Mouse (Mus musculus) urinary bladder, postnatal 0 days (tissue): ENCODE data around the gene Best2. TPM values are rescaled to one million over a fixed set of nuclear protein-coding genes. Genes with fewer than 3 reads are reported as not detected.

Experiments
- microRNA-seq: library from miRNA; unstranded; fragments of <30 nt; microRNA quantifications from one replicate; pipeline ENCODE4, GENCODE M21; 2016
- polyA plus RNA-seq: library from polyadenylated mRNA; unstranded; fragments of >200 nt; fragmentation: Nextera tagmentation; extraction: Ambion mirVana; gene quantifications from 2 replicates; pipeline ENCODE4 v1.2.1, GENCODE M21; 2015

Best2 gene
- not detected in 2 replicates for polyA plus RNA-seq

GRCm38 (mm10) chr8:85014431-85014830, at the start of gene Best2:
Gene Best2 (minus strand): TSS chr8:85014531.

GRCm38 (mm10) chr8:85059879-85060616, 45.7 kb upstream of the Best2 start, which contains the start of gene Fbxw9:
Gene Fbxw9 (plus strand): TSS chr8:85060055.

DNA sequence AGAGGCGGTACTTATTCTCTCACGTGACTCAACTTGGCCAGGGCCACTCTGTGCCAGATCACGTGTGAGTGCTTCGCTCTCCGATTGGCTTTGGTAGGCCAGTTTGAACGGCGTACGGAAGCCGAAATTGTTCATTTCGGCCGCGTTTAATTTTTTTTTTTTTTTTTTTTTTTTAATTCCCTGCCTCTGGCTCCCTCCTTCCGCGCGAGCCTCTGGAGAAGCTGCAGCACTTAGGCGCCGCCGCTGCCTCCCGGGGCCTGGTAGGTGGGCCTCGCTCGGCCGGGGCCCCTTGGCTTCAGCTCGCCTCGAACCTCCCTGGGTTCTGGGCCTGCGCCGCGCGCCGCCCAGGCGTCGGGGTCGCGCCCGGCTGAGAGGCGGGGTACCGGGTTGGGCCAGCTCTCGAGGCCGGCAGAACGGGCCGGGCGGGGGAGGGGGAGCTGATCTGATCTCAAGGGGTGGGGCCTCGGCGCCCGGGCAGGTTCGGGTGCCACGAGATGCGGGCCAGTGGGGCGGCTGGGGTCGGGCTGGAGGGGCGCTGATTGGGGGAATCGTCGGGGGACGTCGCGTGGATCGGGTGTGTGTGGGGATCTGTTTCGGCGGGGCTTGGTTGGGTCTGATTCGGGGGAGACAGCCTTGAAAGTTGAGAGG, 22.5 kb upstream of the Best2 start, which contains the start of gene Tnpo2:
Gene Tnpo2, plus strand, starts transcription at position 198 of the 648 bp plus-strand sequence.

GRCm38 (mm10) chr8:85026670-85027515, 12.6 kb upstream of the Best2 start, which contains the start of gene Trir:
Gene Trir (plus strand): TSS chr8:85026823.

DNA sequence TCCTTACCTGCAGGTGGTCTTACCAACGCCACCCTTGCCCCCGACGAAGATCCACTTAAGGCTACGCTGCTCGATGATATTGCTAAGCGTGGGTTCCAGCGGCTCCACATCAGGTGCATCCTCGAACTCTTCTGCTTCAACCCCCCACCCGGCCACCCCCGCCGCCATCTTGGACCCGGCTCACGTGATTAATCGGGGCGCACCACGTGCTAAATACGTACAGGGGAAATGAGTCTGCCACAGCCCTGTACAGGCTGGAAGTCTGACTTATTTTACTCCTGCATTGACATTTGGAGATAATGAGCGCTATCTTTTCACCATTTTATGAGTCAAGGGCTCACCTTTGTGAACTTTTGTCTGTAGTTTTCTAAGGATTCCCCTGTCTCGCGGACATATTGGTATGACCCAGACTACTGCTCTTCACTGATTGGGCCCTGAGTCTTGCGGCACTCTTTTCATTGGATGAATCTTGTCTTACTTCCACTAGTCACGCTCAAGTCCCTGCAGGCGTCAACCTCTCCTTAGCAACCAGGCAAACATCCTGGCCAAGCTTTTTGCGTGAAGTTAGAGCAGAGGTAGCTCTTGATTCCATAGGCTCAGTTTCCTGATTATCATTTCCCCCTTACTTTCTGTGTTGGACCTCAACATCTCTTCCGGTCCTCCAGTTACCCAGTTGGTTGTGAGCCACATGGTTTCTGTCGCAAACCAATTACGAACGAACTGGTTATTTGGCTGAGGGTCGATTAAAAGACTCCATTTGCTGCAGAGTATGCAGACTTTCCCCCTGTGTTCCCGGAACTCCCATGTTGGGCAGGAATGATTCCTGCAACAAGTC, 11.0 kb upstream of the Best2 start, which contains the start of gene Asna1:
Gene Asna1, minus strand, starts transcription at position 184 of the 835 bp plus-strand sequence.

GRCm38 (mm10) chr8:84990349-84990748, 24.0 kb downstream of the Best2 start, which contains the start of gene Hook2:
Gene Hook2 (plus strand): TSS chr8:84990603.

GRCm38 (mm10) chr8:84978248-84978940, 35.9 kb downstream of the Best2 start, which contains the start of gene Junb:
Gene Junb (minus strand): TSS chr8:84978718.

GRCm38 (mm10) chr8:84969241-84970134, 44.8 kb downstream of the Best2 start, which contains the start of the genes Gm49661, Prdx2 and Rnaseh2a:
Gene Gm49661 (minus strand): TSS chr8:84969433.
Gene Prdx2 (plus strand): TSS chr8:84969587.
Gene Rnaseh2a (minus strand): TSS chr8:84969767.

Small RNA genes within 50 kb of the gene (microRNA-seq; reads per million reads assigned to microRNA genes)
- gene Mir7070: not detected

Other genes with a start within 250 kb of the Best2 start
- gene Nfix, start 214.2 kb downstream of the Best2 start, polyA plus RNA-seq: 33.7 and 35.4 TPM in 2 replicates
- gene Dand5, start 191.7 kb downstream of the Best2 start, polyA plus RNA-seq: 1.9 and 3.5 TPM in 2 replicates
- gene Gadd45gip1, start 183.0 kb downstream of the Best2 start, polyA plus RNA-seq: 28.0 and 29.7 TPM in 2 replicates
- gene Rad23a, start 173.9 kb downstream of the Best2 start, polyA plus RNA-seq: 83.9 and 85.7 TPM in 2 replicates
- gene Calr, start 167.6 kb downstream of the Best2 start, polyA plus RNA-seq: 351 and 422 TPM in 2 replicates
- 41.1 and 45.6 TPM in 2 replicates for gene Farsa, start 157.5 kb downstream of the Best2 start, polyA plus RNA-seq
- 15.2 and 20.5 TPM in 2 replicates for gene Syce2, start 142.4 kb downstream of the Best2 start, polyA plus RNA-seq
- gene Gcdh, start 120.6 kb downstream of the Best2 start, polyA plus RNA-seq: 14.2 and 14.6 TPM in 2 replicates
- gene Klf1, start 112.6 kb downstream of the Best2 start, polyA plus RNA-seq: 0.18 and 0.27 TPM in 2 replicates
- 12.4 and 16.0 TPM in 2 replicates for gene Dnase2a, start 106.0 kb downstream of the Best2 start, polyA plus RNA-seq
- 0.29 and 0.31 TPM in 2 replicates for gene Mast1, start 77.2 kb downstream of the Best2 start, polyA plus RNA-seq
- gene Rtbdn, start 67.5 kb downstream of the Best2 start, polyA plus RNA-seq: 0.13 TPM in 1 of 2 replicates, not detected in the other
- 0.68 TPM in 1 of 2 replicates, not detected in the other for gene Gm49661, start 45.1 kb downstream of the Best2 start, polyA plus RNA-seq
- gene Prdx2, start 44.9 kb downstream of the Best2 start, polyA plus RNA-seq: 273 and 312 TPM in 2 replicates
- gene Rnaseh2a, start 44.8 kb downstream of the Best2 start, polyA plus RNA-seq: 64.5 and 71.3 TPM in 2 replicates
- gene Junb, start 35.8 kb downstream of the Best2 start, polyA plus RNA-seq: 87.6 and 102 TPM in 2 replicates
- gene Hook2, start 23.9 kb downstream of the Best2 start, polyA plus RNA-seq: 20.5 and 20.7 TPM in 2 replicates
- gene Asna1, start 10.8 kb upstream of the Best2 start, polyA plus RNA-seq: 65.8 and 66.1 TPM in 2 replicates
- 79.0 and 83.5 TPM in 2 replicates for gene Trir, start 12.3 kb upstream of the Best2 start, polyA plus RNA-seq
- gene Tnpo2, start 22.4 kb upstream of the Best2 start, polyA plus RNA-seq: 23.5 and 26.1 TPM in 2 replicates
- gene Fbxw9, start 45.5 kb upstream of the Best2 start, polyA plus RNA-seq: 32.7 and 34.1 TPM in 2 replicates
- not detected in 2 replicates for gene Gm5741, start 53.5 kb upstream of the Best2 start, polyA plus RNA-seq
- gene Dhps, start 57.2 kb upstream of the Best2 start, polyA plus RNA-seq: 35.2 and 40.8 TPM in 2 replicates
- 111 and 116 TPM in 2 replicates for gene Wdr83os, start 66.2 kb upstream of the Best2 start, polyA plus RNA-seq
- gene Wdr83, start 66.8 kb upstream of the Best2 start, polyA plus RNA-seq: 22.6 and 23.3 TPM in 2 replicates
- 31.1 and 48.4 TPM in 2 replicates for gene Man2b1, start 68.7 kb upstream of the Best2 start, polyA plus RNA-seq
- 1.5 and 1.9 TPM in 2 replicates for gene Zfp791, start 108.6 kb upstream of the Best2 start, polyA plus RNA-seq
- gene Cks1brt, start 137.4 kb upstream of the Best2 start, polyA plus RNA-seq: not detected in 2 replicates
- gene Olfr371, start 211.5 kb upstream of the Best2 start, polyA plus RNA-seq: not detected in 2 replicates